Mouse (Mus musculus): ENCODE data around the gene Rnf2. TPM values are rescaled to one million over a fixed set of nuclear protein-coding genes. Genes with fewer than 3 reads are reported as not detected.

Rnf2 gene
- polyA plus RNA-seq, 1 experiment from 2014 or later = 124 TPM

- H3K9ac ChIP-seq = no peak overlapping the region
- H3K4me3 ChIP-seq = no peak overlapping the region
- no peak overlapping the region for H3K27ac ChIP-seq
- no peaks in the 10 kb centered on the region for H3K36me3 ChIP-seq
- no peaks in the 10 kb centered on the region for H3K4me1 ChIP-seq
- no peaks in the 10 kb centered on the region for H3K27me3 ChIP-seq
- H3K9me3 ChIP-seq = 0 out of 2 replicates have a peak, but pooled peaks cover 4% of the 10 kb centered on the region
- 52% methylated on average over 4 of the region's 4 CpGs for WGBS
- no peak overlapping the region for H3K4me2 ChIP-seq (replicated peaks)
- ATAC-seq (ENCODE audit: low FRiP score, low read depth) = no peak
Observed at GRCm38 (mm10) chr1:151510811-151511210, 10.1 kb upstream of the Rnf2 start.

GRCm38 (mm10) chr1:151499815-151500501 is 797 bp downstream of the Rnf2 start:
- under 1% methylated on average over 56 of the region's 59 CpGs for WGBS
- Histone ChIP-seq H3K27me3 (no peaks in the 10 kb centered on the region), H3K4me3 (peak overlapping the region; percentile 92), H3K4me1 (peaks cover 22% of the 10 kb centered on the region), H3K9me3 (no peaks in the 10 kb centered on the region), H3K27ac (peak overlapping the region; percentile 99), H3K9ac (peak overlapping the region; percentile 98), H3K36me3 (no peaks in the 10 kb centered on the region), H3K4me2 (replicated peaks) (peak overlapping the region; percentile 65)
- 0 out of 2 replicates have a peak, but pooled peaks have one; percentile 6 for ATAC-seq (ENCODE audit: low FRiP score, low read depth)

DNA sequence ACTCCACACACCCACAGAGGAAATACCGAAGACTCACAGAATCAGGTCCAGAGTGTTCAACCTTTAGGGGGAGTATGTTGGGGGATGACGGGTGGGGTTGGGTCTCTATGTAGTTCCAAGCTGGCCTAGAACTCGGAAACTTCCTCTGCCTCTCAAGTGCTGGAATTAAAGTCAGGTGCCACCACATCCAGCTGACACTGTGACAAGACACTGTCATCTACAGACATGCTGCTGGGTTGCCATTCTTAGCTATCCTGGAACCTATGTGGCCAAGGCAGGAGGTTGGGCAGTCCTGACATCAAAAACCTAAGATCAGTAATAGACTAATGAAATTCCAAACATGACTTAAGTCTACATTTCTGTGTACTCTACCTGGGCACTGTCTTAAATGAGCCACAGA is 2.4 kb downstream of the Rnf2 start:
- H3K4me2 ChIP-seq (replicated peaks) = peak overlapping the region; percentile 57; the same call in 1 of the 2 replicates
- H3K36me3 ChIP-seq = no peaks in the 10 kb centered on the region
- no peak overlapping the region for H3K9ac ChIP-seq
- no peaks in the 10 kb centered on the region for H3K27me3 ChIP-seq
- peaks cover 32% of the 10 kb centered on the region for H3K4me1 ChIP-seq
- no peaks in the 10 kb centered on the region for H3K9me3 ChIP-seq
- H3K4me3 ChIP-seq = no peak overlapping the region
- WGBS = 80% methylated on average over 3 of the region's 3 CpGs
- ATAC-seq (ENCODE audit: low FRiP score, low read depth) = no peak
- H3K27ac ChIP-seq = no peak overlapping the region

- no peak for ATAC-seq (ENCODE audit: low FRiP score, low read depth)
- Histone ChIP-seq H3K36me3 (no peaks in the 10 kb centered on the region), H3K9ac (no peak overlapping the region), H3K9me3 (no peaks in the 10 kb centered on the region), H3K4me2 (replicated peaks) (no peak overlapping the region), H3K4me1 (peaks cover 32% of the 10 kb centered on the region), H3K4me3 (no peak overlapping the region), H3K27ac (no peak overlapping the region), H3K27me3 (no peaks in the 10 kb centered on the region)
- 78% methylated on average over 2 of the region's 2 CpGs for WGBS
Observed at GRCm38 (mm10) chr1:151497942-151498341, 2.8 kb downstream of the Rnf2 start.

DNA sequence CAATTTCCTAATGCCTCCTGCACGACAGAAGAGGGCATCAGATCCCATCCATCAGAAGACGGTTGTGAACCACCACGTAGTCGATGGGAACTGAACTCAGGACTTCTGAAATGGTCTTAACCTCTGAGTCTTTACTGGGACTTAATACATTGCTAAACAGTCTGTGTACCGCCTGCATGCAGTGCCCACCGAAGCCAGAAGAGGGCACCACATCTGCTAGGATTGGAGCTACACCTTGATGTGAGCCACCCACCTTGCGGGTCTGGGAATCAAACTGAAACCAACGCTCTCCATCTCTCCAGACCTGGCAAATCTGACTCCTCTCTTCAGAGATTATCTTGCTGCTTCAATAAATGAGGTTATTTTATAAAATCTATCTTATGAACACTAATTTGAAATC is 3.7 kb downstream of the Rnf2 start:
- Histone ChIP-seq H3K9ac (no peak overlapping the region), H3K4me1 (peaks cover 32% of the 10 kb centered on the region), H3K36me3 (no peaks in the 10 kb centered on the region), H3K4me2 (replicated peaks) (no peak overlapping the region), H3K9me3 (no peaks in the 10 kb centered on the region), H3K4me3 (no peak overlapping the region), H3K27ac (no peak overlapping the region), H3K27me3 (no peaks in the 10 kb centered on the region)
- no peak for ATAC-seq (ENCODE audit: low FRiP score, low read depth)
- WGBS = 88% methylated on average over 8 of the region's 8 CpGs

GRCm38 (mm10) chr1:151495635-151496285 is 5.0 kb downstream of the Rnf2 start:
- Histone ChIP-seq H3K27me3 (no peaks in the 10 kb centered on the region), H3K9me3 (no peaks in the 10 kb centered on the region), H3K9ac (no peak overlapping the region), H3K4me2 (replicated peaks) (no peak overlapping the region), H3K27ac (no peak overlapping the region), H3K36me3 (no peaks in the 10 kb centered on the region), H3K4me1 (peaks cover 40% of the 10 kb centered on the region), H3K4me3 (no peak overlapping the region)
- 88% methylated on average over 2 of the region's 2 CpGs for WGBS
- no peak for ATAC-seq (ENCODE audit: low FRiP score, low read depth)

DNA sequence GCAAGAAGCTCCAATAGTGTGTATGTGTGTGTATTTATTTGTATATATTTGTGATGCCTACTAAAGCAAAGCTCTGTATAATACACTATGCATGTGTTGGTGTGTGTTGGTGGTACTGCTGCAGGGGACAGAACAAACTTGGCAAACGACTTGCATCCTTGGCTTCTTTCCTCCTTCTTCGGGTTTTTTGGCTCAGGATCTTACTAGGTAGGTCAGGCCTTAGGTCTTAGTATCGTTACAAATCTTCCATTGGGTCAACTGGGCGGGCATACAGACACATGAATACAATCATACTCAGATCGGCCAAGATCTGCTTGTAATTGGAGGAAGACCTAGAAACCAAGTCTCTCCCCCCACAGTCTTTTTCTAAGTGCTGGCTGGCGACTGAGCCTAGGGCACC is 6.0 kb downstream of the Rnf2 start:
- Histone ChIP-seq H3K9ac (no peak overlapping the region), H3K4me2 (replicated peaks) (no peak overlapping the region), H3K9me3 (no peaks in the 10 kb centered on the region), H3K36me3 (no peaks in the 10 kb centered on the region), H3K4me3 (no peak overlapping the region), H3K4me1 (peaks cover 40% of the 10 kb centered on the region), H3K27me3 (no peaks in the 10 kb centered on the region), H3K27ac (no peak overlapping the region)
- no peak for ATAC-seq (ENCODE audit: low FRiP score, low read depth)
- WGBS = 79% methylated on average over 6 of the region's 6 CpGs

- H3K4me1 ChIP-seq = peaks cover 39% of the 10 kb centered on the region
- no peak overlapping the region for H3K27ac ChIP-seq
Observed at GRCm38 (mm10) chr1:151493826-151494225, 6.9 kb downstream of the Rnf2 start.

GRCm38 (mm10) chr1:151492419-151492818 is 8.3 kb downstream of the Rnf2 start:
- no peak overlapping the region for H3K9ac ChIP-seq
- no peaks in the 10 kb centered on the region for H3K27me3 ChIP-seq
- no peak overlapping the region for H3K4me2 ChIP-seq (replicated peaks)
- no peak overlapping the region for H3K27ac ChIP-seq
- H3K9me3 ChIP-seq = no peaks in the 10 kb centered on the region
- H3K4me1 ChIP-seq = peaks cover 29% of the 10 kb centered on the region
- 56% methylated on average over 1 of the region's 1 CpGs for WGBS
- no peak for ATAC-seq (ENCODE audit: low FRiP score, low read depth)
- no peaks in the 10 kb centered on the region for H3K36me3 ChIP-seq
- no peak overlapping the region for H3K4me3 ChIP-seq

More at GRCm38 (mm10) chr1:151493826-151494225, 6.9 kb downstream of the Rnf2 start:
- Histone ChIP-seq H3K9me3 (no peaks in the 10 kb centered on the region), H3K36me3 (no peaks in the 10 kb centered on the region), H3K27me3 (no peaks in the 10 kb centered on the region), H3K9ac (no peak overlapping the region), H3K4me2 (replicated peaks) (no peak overlapping the region), H3K4me3 (no peak overlapping the region)
- no peak for ATAC-seq (ENCODE audit: low FRiP score, low read depth)

DNA sequence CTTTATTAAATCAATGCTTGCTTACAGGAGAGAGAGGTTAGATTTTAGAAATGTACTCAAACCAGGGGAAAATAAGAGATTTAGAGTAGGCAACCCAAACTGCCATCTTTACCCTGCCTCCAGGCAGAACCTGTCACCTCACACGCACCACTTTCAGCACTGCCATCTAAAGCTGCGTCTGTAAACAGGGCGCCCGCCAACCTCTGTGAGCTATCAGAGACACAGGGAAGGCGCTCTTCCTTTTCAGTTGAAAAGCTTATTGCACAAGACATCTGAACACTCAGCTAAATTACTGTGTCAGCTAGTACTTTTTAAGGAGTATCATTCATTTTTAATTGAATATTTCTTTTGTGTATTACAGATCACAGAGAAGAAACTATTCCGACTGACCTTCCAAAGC is 10.9 kb downstream of the Rnf2 start:
- no peak overlapping the region for H3K27ac ChIP-seq
- no peak for ATAC-seq (ENCODE audit: low FRiP score, low read depth)
- no peaks in the 10 kb centered on the region for H3K9me3 ChIP-seq
- no peak overlapping the region for H3K4me3 ChIP-seq
- H3K4me1 ChIP-seq = peaks cover 17% of the 10 kb centered on the region
- H3K4me2 ChIP-seq (replicated peaks) = no peak overlapping the region
- H3K27me3 ChIP-seq = no peaks in the 10 kb centered on the region
- no peaks in the 10 kb centered on the region for H3K36me3 ChIP-seq
- WGBS = 87% methylated on average over 6 of the region's 6 CpGs
- H3K9ac ChIP-seq = no peak overlapping the region

- no peak overlapping the region for H3K27ac ChIP-seq
- H3K4me1 ChIP-seq = no peaks in the 10 kb centered on the region
- peaks cover 30% of the 10 kb centered on the region for H3K36me3 ChIP-seq
- no peak for ATAC-seq (ENCODE audit: low FRiP score, low read depth)
- no peak overlapping the region for H3K4me2 ChIP-seq (replicated peaks)
- no peak overlapping the region for H3K4me3 ChIP-seq
- H3K9ac ChIP-seq = no peak overlapping the region
- 99% methylated on average over 5 of the region's 5 CpGs for WGBS
- no peaks in the 10 kb centered on the region for H3K9me3 ChIP-seq
- H3K27me3 ChIP-seq = no peaks in the 10 kb centered on the region
Observed at GRCm38 (mm10) chr1:151484754-151485153, 16.0 kb downstream of the Rnf2 start.

- no peak overlapping the region for H3K27ac ChIP-seq
- no peak for ATAC-seq (ENCODE audit: low FRiP score, low read depth)
- H3K4me1 ChIP-seq = no peaks in the 10 kb centered on the region
- no peak overlapping the region for H3K4me2 ChIP-seq (replicated peaks)
- 85% methylated on average over 1 of the region's 1 CpGs for WGBS
- H3K9ac ChIP-seq = no peak overlapping the region
- H3K27me3 ChIP-seq = no peaks in the 10 kb centered on the region
- H3K9me3 ChIP-seq = no peaks in the 10 kb centered on the region
- H3K36me3 ChIP-seq = peaks cover 31% of the 10 kb centered on the region
- no peak overlapping the region for H3K4me3 ChIP-seq
Observed at GRCm38 (mm10) chr1:151483568-151483967, 17.2 kb downstream of the Rnf2 start.

GRCm38 (mm10) chr1:151482497-151482896 is 18.3 kb downstream of the Rnf2 start:
- Histone ChIP-seq H3K4me2 (replicated peaks) (no peak overlapping the region), H3K36me3 (peaks cover 38% of the 10 kb centered on the region), H3K27me3 (no peaks in the 10 kb centered on the region), H3K27ac (no peak overlapping the region), H3K9me3 (no peaks in the 10 kb centered on the region), H3K4me1 (no peaks in the 10 kb centered on the region), H3K4me3 (no peak overlapping the region), H3K9ac (no peak overlapping the region)
- no peak for ATAC-seq (ENCODE audit: low FRiP score, low read depth)
- WGBS = 94% methylated on average over 1 of the region's 1 CpGs
